Mouse (Mus musculus): ENCODE results near the gene Itgb8.

Gene Itgb8

DNA sequence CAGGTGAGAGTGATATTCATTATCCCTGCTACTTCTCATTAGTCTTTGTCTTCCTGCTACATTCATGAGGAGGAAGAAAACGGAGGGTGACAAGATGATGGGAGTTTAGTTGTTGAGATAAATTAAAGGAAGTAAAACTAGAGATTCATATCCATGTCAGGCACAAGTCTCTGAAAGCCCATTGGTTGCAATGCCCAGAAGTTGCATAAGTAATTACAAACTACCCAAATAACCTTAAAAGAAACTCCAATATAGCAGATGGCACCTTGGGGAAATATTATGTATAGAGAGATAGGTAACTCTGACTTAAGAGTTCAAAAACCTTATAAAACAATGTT, 31.2 kb downstream of the Itgb8 start:
- no peak for DNase-seq

DNA sequence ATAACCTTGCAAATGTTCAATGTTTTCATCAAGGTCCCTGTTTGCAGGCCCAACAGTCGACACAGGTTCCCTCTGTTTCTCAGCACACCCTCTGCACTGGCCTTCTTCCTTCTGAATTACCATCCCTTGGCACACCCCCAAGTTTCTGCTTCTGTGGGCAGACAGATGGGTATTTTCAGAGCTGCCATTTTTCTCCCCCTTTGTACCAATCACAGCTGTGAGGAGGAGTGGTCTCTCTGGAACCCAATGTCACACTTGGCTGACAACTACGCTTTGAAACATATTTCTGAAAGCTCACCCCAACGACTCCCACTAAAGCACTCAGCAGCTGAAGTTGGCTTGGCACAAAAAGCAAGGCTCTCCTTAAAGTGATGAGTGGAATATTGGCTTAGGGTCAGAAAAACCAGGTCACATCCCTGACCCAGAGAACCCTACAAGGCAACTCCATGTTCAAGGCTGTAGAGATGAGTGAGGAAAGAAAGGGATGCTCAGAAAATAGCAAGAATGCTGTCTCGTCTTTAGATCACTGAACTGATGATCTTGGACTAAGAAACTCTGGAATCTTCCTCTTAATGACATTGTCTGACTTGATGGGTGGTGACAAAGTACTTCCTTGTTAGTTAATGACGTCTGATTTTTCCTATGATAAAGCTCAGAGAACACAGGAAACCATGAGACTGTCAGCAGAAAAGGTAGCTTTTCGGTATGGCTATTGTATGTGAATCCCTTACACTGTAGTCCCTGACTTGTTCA, 31.7 kb downstream of the Itgb8 start:
- peak in 1 of 2 experiments; percentile 24 for DNase-seq

DNA sequence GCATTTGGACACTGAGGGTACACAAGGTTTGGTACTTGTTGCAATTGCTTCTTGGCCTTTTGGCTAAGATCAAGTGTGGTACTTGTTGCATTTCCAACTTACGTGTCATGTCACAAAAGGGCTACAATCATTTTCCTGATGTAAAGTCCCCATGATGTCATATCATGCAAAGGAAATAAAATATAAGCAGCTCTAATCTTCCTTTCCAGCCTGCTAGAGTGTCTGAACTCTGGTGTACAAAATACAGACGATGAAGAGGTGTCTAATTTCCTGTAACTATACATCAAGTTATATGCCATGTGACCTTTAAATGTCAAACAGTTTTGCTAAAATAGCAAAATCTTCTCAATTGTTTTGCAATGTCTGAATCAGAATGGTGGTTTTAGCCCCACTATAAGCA, 34.2 kb downstream of the Itgb8 start:
- DNase-seq = no peak

DNA sequence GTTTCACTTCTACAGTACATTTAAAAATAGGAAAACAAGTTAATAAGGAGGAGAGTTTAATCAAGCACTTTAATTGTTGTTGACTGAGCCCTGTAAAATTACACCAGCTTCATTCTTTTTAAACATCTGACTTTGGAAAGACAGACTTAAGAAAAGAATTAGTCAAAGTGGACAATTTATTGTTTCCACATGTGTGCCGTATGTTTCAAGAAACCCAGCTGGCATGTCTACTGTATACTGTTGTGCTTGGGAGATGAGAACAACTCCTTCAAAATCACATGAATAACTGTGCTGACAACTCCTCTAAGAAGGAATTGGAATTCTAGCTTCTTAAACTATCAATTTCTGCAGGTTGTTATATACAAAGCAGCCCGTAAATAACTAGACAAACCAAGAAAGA, 35.8 kb downstream of the Itgb8 start:
- DNase-seq = no peak

DNA sequence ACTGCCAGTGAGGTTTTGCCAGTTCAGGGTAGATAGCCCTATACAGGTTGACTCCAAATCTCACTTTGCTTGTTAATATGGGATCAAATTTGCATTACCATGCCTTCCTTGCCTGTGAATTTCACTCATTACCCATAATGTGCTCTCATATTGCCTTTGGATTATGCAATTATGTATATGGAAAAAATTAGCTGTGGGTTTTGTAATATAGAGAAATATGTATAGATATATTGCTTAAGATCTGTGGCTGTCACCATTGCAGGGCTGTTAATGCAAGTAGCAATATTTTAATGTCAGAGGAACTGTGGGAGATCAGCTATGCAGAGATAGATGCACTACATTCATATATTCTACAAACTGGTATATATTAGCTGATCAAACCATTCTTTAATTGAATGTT, 43.5 kb downstream of the Itgb8 start:
- DNase-seq = no peak

DNA sequence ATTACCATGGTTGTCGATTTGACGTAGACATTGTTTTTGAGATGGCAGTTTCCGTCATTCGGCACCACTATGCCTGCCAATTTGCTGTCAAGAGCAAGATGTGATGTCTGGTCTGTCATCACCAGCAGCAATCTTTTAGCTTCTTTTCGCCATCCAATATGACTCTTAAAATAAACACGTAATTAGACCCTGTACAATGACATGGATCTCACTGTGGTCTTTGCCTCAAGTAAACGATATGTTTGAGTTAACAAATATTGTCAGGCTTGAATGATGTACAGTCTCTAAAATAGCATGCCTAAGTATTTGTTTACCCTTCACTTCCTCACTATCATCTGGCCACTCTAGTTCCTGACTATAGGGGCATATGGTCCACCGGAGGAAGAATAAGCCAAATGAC, 48.8 kb downstream of the Itgb8 start:
- DNase-seq = no peak

DNA sequence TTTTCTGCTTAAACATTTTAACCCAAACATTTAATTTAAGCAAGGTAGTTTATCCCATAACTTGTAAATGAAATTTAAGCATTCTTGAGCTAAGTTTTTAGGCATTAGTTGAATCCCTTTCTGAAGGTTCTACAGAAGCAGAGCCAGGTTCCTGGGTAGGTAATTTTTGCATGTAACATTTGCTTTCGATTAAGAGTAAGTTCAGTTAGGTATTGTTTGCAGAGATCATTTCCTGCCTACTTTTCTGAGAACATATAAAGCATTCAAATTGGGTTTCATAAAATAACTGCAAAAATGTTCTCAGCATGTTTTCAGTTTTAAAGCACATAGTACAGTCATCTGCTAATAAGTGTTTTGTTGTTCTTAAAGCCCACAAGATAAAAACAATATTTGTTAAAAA, 53.2 kb downstream of the Itgb8 start:
- no peak for DNase-seq

DNA sequence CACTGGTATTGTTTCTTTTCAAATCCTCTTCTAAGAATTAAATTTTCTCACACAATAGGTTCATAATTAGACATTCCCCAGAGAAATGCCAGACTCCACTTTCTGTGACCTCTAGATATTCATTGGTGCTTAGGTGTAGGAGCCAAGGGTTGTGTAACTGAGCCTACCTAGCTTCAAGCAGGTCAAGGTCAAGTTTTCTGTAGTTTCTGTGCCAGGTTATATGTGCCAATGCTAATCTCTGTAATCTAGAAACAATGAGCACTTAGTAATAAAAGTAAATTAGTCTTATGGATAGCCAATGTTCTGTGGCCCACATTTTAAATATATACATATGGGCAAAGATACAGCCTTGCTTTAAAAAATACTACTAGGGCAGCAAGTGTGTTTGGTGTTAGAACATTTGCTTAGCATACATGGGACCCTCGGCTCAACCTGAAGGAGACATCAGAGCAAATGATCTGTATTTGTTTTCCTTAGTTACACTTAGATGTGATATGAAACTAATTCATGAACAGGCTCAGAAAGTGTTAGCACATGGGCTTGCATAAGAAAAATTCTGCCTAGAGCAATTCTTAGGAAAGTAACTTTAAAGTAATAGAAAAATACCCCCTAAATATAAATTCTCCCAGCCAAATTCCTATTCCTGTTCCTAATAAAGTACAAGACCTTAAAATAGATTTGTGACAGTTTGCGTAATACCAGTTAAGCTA, 56.2 kb downstream of the Itgb8 start:
- peak in 1 of 2 experiments; percentile 36 for DNase-seq

DNA sequence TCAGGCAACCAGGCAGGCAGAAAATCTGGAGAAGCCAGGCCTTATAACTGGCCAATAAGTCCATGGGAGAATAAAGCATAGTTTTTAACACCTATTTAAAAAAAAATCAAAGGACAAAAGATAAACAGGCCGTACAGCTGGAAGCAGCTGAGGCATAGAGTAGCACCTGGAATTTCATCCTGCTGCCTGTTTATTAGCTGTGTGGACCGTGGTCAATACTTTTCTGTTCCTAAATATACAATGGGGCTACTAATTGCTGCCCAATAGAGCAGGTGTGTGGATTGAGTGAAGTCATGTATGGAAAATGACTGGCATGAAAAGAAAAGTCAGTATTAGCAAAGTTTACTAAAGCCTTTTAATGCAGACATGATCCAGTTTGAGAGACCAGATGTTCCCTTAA, 62.6 kb downstream of the Itgb8 start:
- no peak for DNase-seq

DNA sequence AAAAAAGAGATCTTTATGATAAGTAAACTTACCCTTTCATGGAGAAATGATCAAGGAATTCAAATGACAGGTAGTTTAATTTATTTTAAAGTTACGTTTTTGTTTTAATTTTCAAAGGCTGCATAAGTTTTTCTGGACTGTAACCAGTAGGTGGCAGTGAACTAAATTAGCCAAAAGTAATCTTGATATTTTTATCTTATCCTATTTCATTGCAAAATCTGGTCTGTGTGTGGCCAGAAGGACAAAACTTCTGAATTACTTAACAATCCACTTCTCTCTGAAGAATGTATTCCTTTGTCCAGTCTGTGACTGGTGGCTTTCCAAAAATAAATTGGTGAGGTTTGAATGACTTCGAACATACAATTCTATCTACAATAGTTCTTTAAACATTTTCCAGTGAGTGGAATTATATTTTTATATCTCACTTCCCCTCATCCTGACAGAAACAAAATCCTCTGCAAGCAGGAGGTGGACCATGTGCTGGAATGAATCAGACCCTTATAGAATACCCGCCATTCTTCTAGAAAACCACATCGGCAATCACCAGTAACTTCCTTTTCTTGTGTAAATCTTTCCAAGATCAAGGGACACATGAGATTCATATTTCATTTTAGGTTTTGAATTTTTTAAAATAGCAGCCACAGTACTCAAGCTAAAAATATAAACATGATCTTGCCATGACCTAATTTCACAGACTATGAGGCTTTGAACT, 68.6 kb downstream of the Itgb8 start:
- no peak for DNase-seq

DNA sequence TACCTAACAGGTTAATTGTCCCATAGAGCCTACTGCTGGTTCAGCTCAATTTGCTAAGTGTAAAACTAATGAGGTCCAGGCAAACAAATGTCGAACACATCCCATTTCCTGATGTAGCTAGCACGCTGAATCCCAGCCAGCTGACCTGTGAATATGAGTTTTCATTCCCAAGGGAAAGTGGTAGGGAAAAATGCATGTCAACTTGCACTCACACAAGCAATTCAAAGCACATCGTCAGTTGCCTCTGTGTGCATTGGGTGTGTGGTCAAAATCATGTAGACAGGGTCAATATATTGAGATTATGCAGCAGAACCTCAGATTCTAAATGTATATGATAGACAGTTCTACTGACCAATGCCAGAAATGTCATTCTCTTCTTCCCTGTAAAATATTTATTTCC, 69.5 kb downstream of the Itgb8 start:
- peak; percentile 15 to 22 for DNase-seq

DNA sequence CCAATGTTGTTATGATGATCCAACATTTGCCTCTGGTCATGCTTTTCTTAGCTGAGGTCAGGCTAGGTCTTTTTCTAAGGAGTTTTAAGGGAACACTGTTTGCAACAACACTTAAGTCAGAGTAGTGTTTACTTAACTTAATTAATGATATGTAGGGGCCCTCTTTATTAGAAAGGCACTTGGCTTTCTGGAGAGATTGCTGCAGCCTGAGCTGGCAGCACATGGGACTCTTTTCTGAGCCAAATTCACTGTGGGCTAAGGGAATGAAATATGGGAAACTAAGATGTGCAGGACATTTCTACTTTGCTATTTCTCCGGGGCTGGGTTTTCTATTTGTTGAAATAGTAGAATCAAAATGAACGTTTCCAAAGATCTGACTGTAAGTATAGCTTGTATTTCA, 73.5 kb downstream of the Itgb8 start:
- DNase-seq = peak in 1 of 2 experiments; percentile 19

DNA sequence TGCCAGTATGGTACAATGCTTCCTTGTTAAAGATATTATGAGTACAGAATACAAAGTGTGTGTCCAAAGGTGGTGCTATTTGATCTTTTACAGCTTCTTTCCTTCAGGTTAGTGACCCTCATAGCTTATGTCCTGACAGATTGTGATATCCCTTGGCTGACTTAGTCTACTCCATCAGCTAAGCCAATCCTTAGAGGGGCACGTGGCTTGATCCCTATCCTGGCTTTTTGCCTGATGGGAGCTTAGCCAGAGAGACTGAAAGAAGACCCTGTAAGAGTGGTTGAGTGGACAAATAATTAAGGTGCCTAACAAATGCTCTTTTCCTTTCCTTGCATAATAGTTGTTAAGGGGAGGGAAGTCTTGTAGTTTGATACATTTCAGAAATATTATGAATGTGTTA, 73.9 kb downstream of the Itgb8 start:
- peak; percentile 14 to 15 for DNase-seq

DNA sequence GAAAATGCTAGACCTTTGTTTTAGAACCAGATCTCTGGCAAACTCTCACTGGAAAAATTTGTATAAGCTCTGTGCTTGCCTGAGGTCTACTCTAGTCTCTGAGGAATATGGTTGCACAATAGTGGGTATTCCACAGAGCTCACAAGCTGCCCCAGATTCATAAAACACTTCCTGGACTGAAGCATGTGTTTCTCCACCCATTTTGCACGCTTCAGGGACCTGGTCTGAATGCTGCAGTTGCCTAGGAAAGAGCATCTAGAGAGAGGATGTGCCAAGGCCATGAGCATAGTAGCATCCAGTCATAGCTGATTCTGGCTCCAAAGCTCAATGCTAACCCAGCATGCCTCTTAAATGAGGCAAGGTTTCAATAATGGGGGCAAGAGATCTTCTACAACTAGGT, 74.4 kb downstream of the Itgb8 start:
- peak; percentile 31 to 67 for DNase-seq

DNA sequence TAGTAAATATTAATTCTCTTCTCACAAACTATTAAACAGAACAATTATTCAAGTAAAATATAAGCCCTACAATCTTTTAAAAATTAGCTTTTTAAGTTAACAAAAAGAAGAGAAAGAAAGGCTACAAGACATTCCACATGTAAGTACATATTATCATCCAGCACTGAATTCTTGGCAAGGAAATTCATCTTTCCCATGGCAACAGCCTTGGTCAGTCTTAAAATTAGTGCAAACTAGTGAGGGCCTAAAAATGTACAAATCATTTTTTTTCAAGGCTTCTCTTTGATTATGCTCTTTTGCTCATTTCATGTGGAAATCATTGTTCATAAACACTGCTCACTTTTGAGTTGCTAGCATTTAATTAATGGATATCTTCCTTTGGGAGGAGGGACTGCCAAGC, 77.8 kb downstream of the Itgb8 start:
- no peak for DNase-seq

DNA sequence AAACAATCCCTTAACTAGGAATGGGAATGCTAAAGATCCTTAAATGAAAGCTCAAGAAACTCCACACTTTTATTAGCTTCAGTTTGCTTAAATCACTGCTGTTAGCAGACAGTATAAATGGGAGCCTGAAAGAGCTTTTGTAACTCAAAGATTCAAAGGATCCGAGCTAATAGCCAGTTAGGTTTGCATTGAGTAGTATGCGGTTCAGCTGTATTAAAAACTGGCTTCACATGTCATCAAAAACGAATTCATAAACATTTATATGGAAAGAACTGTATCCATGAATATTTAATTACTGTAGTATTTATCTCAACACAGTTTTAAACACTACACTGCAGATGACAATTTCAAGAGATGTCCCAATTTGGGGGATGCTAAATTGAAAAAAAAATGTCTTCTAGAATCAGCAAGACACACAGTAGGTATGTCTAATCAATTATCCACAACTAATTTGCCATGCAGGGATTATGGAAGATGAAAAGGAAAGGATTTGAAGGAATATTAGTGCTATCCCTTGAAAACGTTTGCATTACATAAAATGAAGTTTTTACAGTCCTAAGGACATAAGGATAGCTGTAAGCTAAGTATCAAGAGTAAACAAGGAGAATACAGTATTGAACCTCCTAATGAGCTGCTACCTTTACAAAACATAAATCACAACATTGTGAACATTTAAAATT, 79.2 kb downstream of the Itgb8 start:
- no peak for DNase-seq

DNA sequence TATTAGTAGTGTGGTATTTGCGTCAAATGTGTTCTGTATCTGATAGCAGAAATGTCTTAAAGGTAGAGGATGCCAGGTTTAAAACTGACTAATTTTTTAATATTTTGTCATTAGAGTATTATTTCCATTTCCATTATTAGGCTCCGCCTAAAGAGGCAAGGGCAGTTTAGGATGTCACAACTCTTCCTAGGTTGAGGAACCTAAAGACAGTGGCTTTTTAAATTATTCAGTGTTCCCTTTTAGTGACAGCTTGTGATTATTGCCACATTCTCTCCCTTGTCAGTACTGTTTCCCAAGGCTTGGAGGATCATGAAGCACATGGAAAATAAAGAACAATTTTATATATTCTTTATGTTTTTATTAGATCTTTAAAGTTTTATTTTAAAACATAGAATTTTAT, 80.9 kb downstream of the Itgb8 start:
- DNase-seq = no peak

DNA sequence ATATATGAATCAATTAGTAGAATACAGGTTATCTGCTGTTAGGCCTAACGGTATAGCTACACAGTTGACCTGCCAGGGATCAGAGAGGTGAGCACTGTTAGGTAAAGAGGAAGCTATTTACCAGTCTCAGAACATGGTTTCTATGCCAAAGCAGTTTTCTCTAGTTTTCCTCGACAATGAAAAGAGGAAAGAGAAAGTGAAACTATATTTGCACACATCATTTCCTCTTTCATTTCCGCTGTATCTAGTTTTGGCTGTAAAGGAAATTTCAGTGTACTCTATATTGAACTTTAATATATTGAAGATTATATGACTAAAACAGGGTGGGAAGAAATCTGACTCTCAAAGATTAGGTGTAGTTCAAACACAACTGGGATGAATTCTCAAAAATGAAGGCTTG, 81.5 kb downstream of the Itgb8 start:
- no peak for DNase-seq

DNA sequence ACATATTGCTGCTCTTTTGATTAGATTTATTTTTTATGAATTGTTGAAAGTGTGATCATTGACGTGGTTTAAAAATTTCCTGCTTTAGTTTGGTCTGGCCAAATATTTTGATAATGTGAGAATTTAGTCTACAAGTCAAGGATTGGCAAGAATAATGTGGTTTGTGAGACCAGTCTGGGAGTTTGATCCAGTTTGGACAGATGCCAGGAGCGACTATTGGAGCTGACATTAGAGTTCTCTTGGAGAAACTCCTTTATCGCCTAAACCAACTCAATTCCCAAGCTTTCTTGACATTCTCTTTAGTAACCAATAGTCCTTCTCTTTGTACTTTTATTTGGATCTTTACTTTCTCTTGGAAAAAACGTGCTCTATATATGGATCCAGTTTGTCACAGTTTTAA, 83.0 kb downstream of the Itgb8 start:
- peak in 1 of 2 experiments; percentile 11 for DNase-seq

DNA sequence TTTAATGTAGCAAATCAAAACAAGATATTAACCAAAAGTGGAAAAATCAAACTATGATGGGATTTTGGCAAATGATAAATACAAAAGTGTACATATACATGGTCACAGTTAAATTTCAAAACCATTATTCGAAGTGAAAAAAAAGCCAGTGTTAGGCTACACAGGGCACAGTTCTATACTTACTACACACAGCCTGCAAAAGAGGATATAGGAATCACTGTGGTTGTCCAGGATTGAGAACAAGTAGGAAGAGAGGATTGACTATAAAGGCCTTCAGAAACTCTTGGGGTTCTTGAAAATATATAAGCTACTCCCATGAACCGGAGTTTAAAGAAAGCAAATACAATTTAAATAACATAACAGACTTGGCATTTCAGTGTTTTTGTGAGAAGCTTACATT, 87.6 kb downstream of the Itgb8 start:
- DNase-seq = no peak

DNA sequence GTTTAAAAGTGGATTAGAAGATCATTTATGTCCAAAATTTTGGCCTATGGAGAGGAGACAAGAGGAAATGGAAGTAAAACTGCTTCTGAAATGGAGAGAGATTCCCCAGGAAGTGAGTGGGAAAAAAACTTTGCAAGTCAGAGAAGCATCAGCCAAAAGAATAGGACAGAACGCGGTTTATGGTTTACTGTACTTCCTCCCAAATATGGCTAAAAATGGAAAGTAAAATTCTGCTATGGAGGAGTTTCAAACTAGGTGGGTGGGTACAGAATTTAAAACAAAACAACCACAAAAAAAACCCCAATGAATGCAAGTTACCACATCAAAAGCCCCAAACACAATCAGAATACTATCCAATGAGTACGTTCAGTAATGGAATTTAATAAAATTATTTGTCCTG, 90.8 kb downstream of the Itgb8 start:
- no peak for DNase-seq

DNA sequence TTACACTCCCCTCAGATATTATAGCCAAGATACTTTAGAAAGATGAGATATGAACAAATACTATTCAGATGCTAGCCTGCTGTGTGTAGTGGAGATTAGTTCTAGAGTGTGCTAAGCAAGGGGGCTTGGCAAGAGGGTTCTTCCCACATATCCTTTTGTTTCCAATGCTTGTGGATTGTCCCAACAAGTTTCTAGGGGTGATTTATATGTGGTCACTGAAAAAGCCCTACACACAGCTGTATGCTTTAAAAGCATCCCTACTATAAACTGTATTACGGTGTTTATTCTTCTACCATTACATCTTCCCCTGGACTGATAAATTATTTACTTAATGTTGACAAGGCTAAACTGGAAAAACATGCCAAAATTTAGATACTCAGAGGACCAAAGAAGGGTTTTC, 92.6 kb downstream of the Itgb8 start:
- DNase-seq = no peak

DNA sequence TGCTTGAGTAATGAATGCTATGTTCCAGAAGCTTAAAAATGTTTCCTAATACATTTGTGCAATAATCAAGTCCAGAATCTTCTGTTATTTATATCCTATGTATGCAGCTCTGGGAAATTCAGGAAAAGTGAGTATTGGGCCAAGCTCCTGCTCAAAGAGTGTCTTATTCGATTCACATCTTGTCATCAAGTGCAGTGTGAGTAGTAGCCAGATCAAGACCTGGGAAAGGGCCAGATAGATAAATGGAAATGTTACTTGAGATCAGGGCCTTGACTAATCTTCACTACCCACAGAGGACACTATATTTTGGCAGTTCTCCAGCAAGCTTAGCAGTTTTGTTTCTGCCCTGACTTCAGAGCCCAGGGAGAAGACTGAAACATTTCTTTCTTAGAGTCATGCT, 100.7 kb downstream of the Itgb8 start:
- no peak for DNase-seq

All from kidney, postnatal 36 days (tissue).